Comparison of ENCODE assay signal across 11 mouse cellular contexts in genomic region chr10:19297669-19298068, GRCm38 (mm10). TPM values are rescaled to one million over a fixed set of nuclear protein-coding genes. Genes with fewer than 3 reads are reported as not detected.
DNase-seq lines count a peak whose midpoint lies in the region; ATAC-seq and TF ChIP-seq lines count a peak whose summit lies in the region.
"Had no signal": no experiment of that assay in that cellular context is flagged by ENCODE, and none has a peak within 500 bp of the region (broad histone marks: within the 10 kb centered on the region; RNA-seq: fewer than 3 reads in every experiment).

No protein-coding gene starts in this region.

- DNase-seq in gastrocnemius, adult 2 months, result no peak
- DNase-seq in gastrocnemius, adult 18-20 months (ENCODE audit: low spot score), result no peak
- DNase-seq in lung, postnatal 0 days (ENCODE audit: low spot score), result no peak
- DNase-seq in lung, postnatal 10 days, result no peak
- no peak for DNase-seq in Patski (ENCODE audit: low read depth, low spot score)
- DNase-seq in splenic B cell, adult 2 months (ENCODE audit: low read depth, low spot score), result peak; percentile 65
- no peak for DNase-seq in midbrain, embryonic 10.5 days (ENCODE audit: low spot score)
- DNase-seq in urinary bladder, postnatal 36 days (ENCODE audit: low spot score in 2 of 2), result no peak

- H3K4me1 ChIP-seq in lung, postnatal 0 days (ENCODE audit: insufficient read depth, low read depth, low read length), result no peaks in the 10 kb centered on the region
- H3K4me1 ChIP-seq in midbrain, embryonic 10.5 days, result no peaks in the 10 kb centered on the region
- H3K4me1 ChIP-seq: embryonic facial prominence, embryonic 12.5 days had no signal

- H3K4me3 ChIP-seq in gastrocnemius, adult 2 months, result no peak overlapping the region
- no peak overlapping the region for H3K4me3 ChIP-seq in lung, postnatal 0 days (ENCODE audit: low read depth, low read length)
- H3K4me3 ChIP-seq in midbrain, embryonic 10.5 days, result no peak overlapping the region
- H3K4me3 ChIP-seq: embryonic facial prominence, embryonic 12.5 days had no signal

- no peaks in the 10 kb centered on the region for H3K36me3 ChIP-seq in lung, postnatal 0 days (ENCODE audit: insufficient read depth, low read length)
- H3K36me3 ChIP-seq in splenic B cell, adult 2 months (ENCODE audit: control insufficient read depth, insufficient read depth, low read length, poor library complexity, severe bottlenecking), result no peaks in the 10 kb centered on the region
- H3K36me3 ChIP-seq in midbrain, embryonic 10.5 days, result no peaks in the 10 kb centered on the region
- H3K36me3 ChIP-seq: embryonic facial prominence, embryonic 12.5 days had no signal

- in situ Hi-C loops in Patski (cut with MboI; ENCODE audit: low pct_unique_long_range_greater_than_20kb), result no loop called here

- intact Hi-C loops in gastrocnemius, adult 2 months (cut with DNase I), result loop anchor here (10.0 kb wide), 1 partner anchor 217 kb away; no protein-coding TSS in a partner anchor

- no peak overlapping the region for H3K27ac ChIP-seq in gastrocnemius, adult 2 months
- no peak overlapping the region for H3K27ac ChIP-seq in lung, postnatal 0 days (ENCODE audit: low read length)
- H3K27ac ChIP-seq in midbrain, embryonic 10.5 days (replicated peaks), result no peak overlapping the region
- H3K27ac ChIP-seq: embryonic facial prominence, embryonic 12.5 days had no signal

- H3K4me2 ChIP-seq in lung, postnatal 0 days (replicated peaks; ENCODE audit: low read depth, low read length), result no peak overlapping the region
- H3K4me2 ChIP-seq: embryonic facial prominence, embryonic 12.5 days had no signal

- POLR2A ChIA-PET in Patski (lab: Charles Lee), result no interaction called here

- peak; percentile 64 for TF ChIP-seq CTCF in gastrocnemius, adult 2 months (IDR thresholded peaks at IDR 0.05)
- peak; percentile 61 for TF ChIP-seq CTCF in lung, postnatal 0 days (IDR thresholded peaks at IDR 0.05)
- peak; percentile 41 for TF ChIP-seq CTCF in Patski (IDR thresholded peaks at IDR 0.05)

- no peak for TF ChIP-seq EP300 in lung, postnatal 0 days (IDR thresholded peaks at IDR 0.05)

- CTCF ChIA-PET in Patski (lab: Charles Lee), result interaction anchor here (0.6 to 1.5 kb wide), 4 partner anchors 14 to 395 kb away, joined by 3 read pairs; no protein-coding TSS in a partner anchor

- ATAC-seq in lung, postnatal 0 days, result no peak
- no peak for ATAC-seq in Patski

- 52% methylated on average over 3 of the region's 3 CpGs for WGBS in lung, postnatal 0 days
- WGBS in midbrain, embryonic 10.5 days, result 52% methylated on average over 3 of the region's 3 CpGs

- H3K27me3 ChIP-seq in lung, postnatal 0 days (replicated peaks; ENCODE audit: insufficient read depth, low read length), result no peaks in the 10 kb centered on the region
- no peaks in the 10 kb centered on the region for H3K27me3 ChIP-seq in Patski
- H3K27me3 ChIP-seq in splenic B cell, adult 2 months (ENCODE audit: control insufficient read depth, insufficient read depth, low read length, poor library complexity, severe bottlenecking), result no peaks in the 10 kb centered on the region
- no peaks in the 10 kb centered on the region for H3K27me3 ChIP-seq in midbrain, embryonic 10.5 days (ENCODE audit: low read depth, poor library complexity, severe bottlenecking)
- H3K27me3 ChIP-seq: embryonic facial prominence, embryonic 12.5 days had no signal

- no peaks in the 10 kb centered on the region for H3K9me3 ChIP-seq in lung, postnatal 0 days (ENCODE audit: low read length)
- H3K9me3 ChIP-seq in midbrain, embryonic 10.5 days (replicated peaks), result no peaks in the 10 kb centered on the region
- H3K9me3 ChIP-seq: embryonic facial prominence, embryonic 12.5 days had no signal

- no peak overlapping the region for H3K9ac ChIP-seq in lung, postnatal 0 days (replicated peaks; ENCODE audit: low read depth)
- H3K9ac ChIP-seq: embryonic facial prominence, embryonic 12.5 days had no signal

RNA-seq across cellular contexts. Expression of gene Olig3, which starts 58.7 kb away (rescaled TPM):
- total RNA-seq in gastrocnemius, adult 2 months (2021), result not detected
- total RNA-seq in gastrocnemius, adult 18-20 months (2021), result not detected
- polyA plus RNA-seq in lung, postnatal 0 days (2015; fragmentation: Nextera tagmentation; extraction: Ambion mirVana), result not detected in 2 replicates
- 0.06 TPM for polyA plus RNA-seq in Patski (2021)
- polyA plus RNA-seq in midbrain, embryonic 10.5 days (2016; fragmentation: Nextera tagmentation; extraction: Ambion mirVana), result 14.3 and 23.1 TPM in 2 replicates
- total RNA-seq: gastrocnemius, postnatal 4 days had no signal
- polyA plus RNA-seq: large intestine, adult 2 months had no signal

Comparison
In these comparisons a context has a peak if more than half of its experiments do, and no peak if none do; other contexts are left out.
1. RNA of gene Olig3, which starts 58.7 kb away (polyA plus RNA-seq): 14.3 to 23.1 TPM in midbrain, embryonic 10.5 days; 0.06 TPM in Patski (single experiment) and not detected in lung, postnatal 0 days; every median in the first group is over 10 times any median in the second.
2. Peak in every context shown above with its lines, with median percentiles within 50 percentile points of each other: CTCF ChIP-seq.